In the genomic region with DNA sequence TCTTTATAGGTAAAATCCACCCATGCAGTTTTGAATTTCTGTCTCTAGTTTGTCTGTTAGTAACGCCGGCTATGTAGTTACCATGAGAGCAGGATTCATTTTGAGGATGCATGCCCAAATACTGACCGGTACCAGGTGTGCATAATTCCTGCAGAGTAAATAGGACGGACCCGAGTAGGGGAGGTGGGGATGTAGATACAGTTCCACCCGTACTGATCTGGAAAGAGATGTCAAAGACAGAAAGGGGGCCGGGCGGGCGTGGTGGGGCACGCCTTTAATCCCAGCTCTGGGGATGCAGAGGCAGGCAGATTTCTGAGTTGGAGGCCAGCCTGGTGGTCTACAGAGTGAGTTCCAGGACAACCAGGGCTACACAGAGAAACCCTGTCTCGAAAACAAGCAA, we compare ENCODE assay signal across 8 mouse cellular contexts. TPM values are rescaled to one million over a fixed set of nuclear protein-coding genes. Genes with fewer than 3 reads are reported as not detected.
A peak's percentile ranks its signal among the peaks of the same experiment; 100 is the strongest.
DNase-seq lines count a peak whose midpoint lies in the region.

No protein-coding gene starts in this region.

- DNase-seq in kidney, postnatal 4 days = peak; percentile 14 to 22
- no peak for DNase-seq in kidney, postnatal 14 days
- DNase-seq in c-Kit-positive CD71-positive TER-119-positive erythroid progenitor cells, embryonic 14.5 days (ENCODE audit: low spot score) = peak; percentile 44
- DNase-seq in induced T-regulatory cell, adult 2 months (ENCODE audit: low read depth) = peak; percentile 34
- DNase-seq in neural tube, embryonic 10.5 days (ENCODE audit: extremely low spot score, low spot score) = peak; percentile 25
- DNase-seq in ovary, postnatal 10 days (ENCODE audit: low spot score) = no peak
- DNase-seq in urinary bladder, postnatal 14 days (ENCODE audit: low spot score) = no peak
- DNase-seq in left cerebral cortex, postnatal 36 days (ENCODE audit: low spot score in 2 of 2) = no peak

- intact Hi-C loops in left cerebral cortex, postnatal 36 days (cut with DNase I) = no loop called here

RNA-seq across cellular contexts. Expression of gene Mdc1, which starts 0.7 kb away (rescaled TPM):
- 10 to 100 TPM; 16.5 to 16.9 TPM for total RNA-seq in left cerebral cortex, postnatal 36 days (2021)

RNA-seq across cellular contexts. Expression of gene Tubb5, which starts 3.9 kb away (rescaled TPM):
- total RNA-seq in left cerebral cortex, postnatal 36 days (2021) = 100 to 1,000 TPM; 441 to 478 TPM

RNA-seq across cellular contexts. Expression of gene Flot1, which starts 19.0 kb away (rescaled TPM):
- 100 to 1,000 TPM; 146 to 149 TPM for total RNA-seq in left cerebral cortex, postnatal 36 days (2021)

RNA-seq across cellular contexts. Expression of gene Nrm, which starts 19.1 kb away (rescaled TPM):
- total RNA-seq in left cerebral cortex, postnatal 36 days (2021) = 1 to 10 TPM; 2.3 to 3.1 TPM

RNA-seq across cellular contexts. Expression of gene Ier3, which starts 20.5 kb away (rescaled TPM):
- total RNA-seq in left cerebral cortex, postnatal 36 days (2021) = 10 to 100 TPM; 10.6 to 13.6 TPM

Comparison
In these comparisons a context has a peak if more than half of its experiments do, and no peak if none do; other contexts are left out.
1. DNase-seq: peak in kidney, postnatal 4 days (2 of 2), c-Kit-positive CD71-positive TER-119-positive erythroid progenitor cells, embryonic 14.5 days (single experiment), induced T-regulatory cell, adult 2 months (single experiment) and neural tube, embryonic 10.5 days (single experiment); none in kidney, postnatal 14 days (single experiment), ovary, postnatal 10 days (single experiment), urinary bladder, postnatal 14 days (single experiment) and left cerebral cortex, postnatal 36 days (0 of 2).